In the genomic region with DNA sequence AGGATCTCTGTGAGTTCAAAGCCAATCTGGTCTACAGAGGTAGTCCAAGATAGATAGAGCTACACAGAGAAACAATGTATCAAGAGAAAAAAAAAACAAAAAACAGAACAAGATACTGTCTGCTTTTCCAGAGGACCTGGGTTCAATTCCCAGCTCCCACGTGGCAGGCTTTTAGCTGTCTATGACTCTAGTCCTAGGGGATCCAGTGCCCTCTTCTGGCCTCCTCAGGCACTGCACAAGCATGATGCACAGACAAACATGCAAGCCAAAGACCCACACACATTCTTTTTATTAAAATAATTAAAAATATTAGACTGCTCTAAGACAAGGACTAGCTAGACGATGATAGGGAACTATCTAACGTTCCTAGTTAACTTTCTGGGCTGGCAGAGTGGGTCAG, we compare ENCODE assay signal across 18 mouse cellular contexts. TPM values are rescaled to one million over a fixed set of nuclear protein-coding genes. Genes with fewer than 3 reads are reported as not detected.
DNase-seq lines count a peak whose midpoint lies in the region; ATAC-seq and TF ChIP-seq lines count a peak whose summit lies in the region.
"Had no signal": no experiment of that assay in that cellular context is flagged by ENCODE, and none has a peak within 500 bp of the region (broad histone marks: within the 10 kb centered on the region; RNA-seq: fewer than 3 reads in every experiment).

No protein-coding gene starts in this region.

- ATAC-seq in kidney, postnatal 0 days (replicated peaks; ENCODE audit: low FRiP score, low read depth) = no peak
- ATAC-seq in midbrain, postnatal 0 days (ENCODE audit: low FRiP score) = no peak
- no peak for ATAC-seq in midbrain, embryonic 11.5 days (ENCODE audit: low FRiP score)
- ATAC-seq: forebrain, embryonic 16.5 days; intestine, embryonic 15.5 days; midbrain, embryonic 16.5 days had no signal

- H3K9me3 ChIP-seq in kidney, postnatal 0 days (replicated peaks; ENCODE audit: low read length) = no peaks in the 10 kb centered on the region; the same call in 1 of the 2 replicates
- H3K9me3 ChIP-seq in midbrain, postnatal 0 days (ENCODE audit: low read length) = no peaks in the 10 kb centered on the region
- H3K9me3 ChIP-seq in midbrain, embryonic 11.5 days (ENCODE audit: control insufficient read depth, low read length) = no peaks in the 10 kb centered on the region; the same call in 1 of the 2 replicates
- H3K9me3 ChIP-seq: intestine, embryonic 15.5 days had no signal

- peaks cover 9% of the 10 kb centered on the region for H3K4me1 ChIP-seq in kidney, postnatal 0 days (replicated peaks; ENCODE audit: insufficient read depth, low read length)
- H3K4me1 ChIP-seq in midbrain, postnatal 0 days (ENCODE audit: insufficient read depth, low read length) = peaks cover 6% of the 10 kb centered on the region; the same call in 1 of the 2 replicates
- H3K4me1 ChIP-seq in midbrain, embryonic 11.5 days (ENCODE audit: control insufficient read depth, insufficient read depth, low read length) = peaks cover 15% of the 10 kb centered on the region

- DNase-seq in kidney, postnatal 0 days (ENCODE audit: low spot score) = no peak
- no peak for DNase-seq in kidney, adult 18-20 months
- DNase-seq in midbrain, postnatal 0 days (ENCODE audit: low spot score) = no peak
- no peak for DNase-seq in midbrain, embryonic 11.5 days (ENCODE audit: low spot score, missing footprints)
- DNase-seq in ES-CJ7 (ENCODE audit: low read depth, low spot score) = peak; percentile 33
- DNase-seq in ZHBTc4 (ENCODE audit: low read depth, low spot score) = peak; percentile 56
- no peak for DNase-seq in natural killer cell, adult 2 months (ENCODE audit: low spot score in 2 of 2)
- no peak for DNase-seq in heart, postnatal 4 days
- DNase-seq: adrenal gland, postnatal 25 days; cerebellum, adult 8-10 months; gastrocnemius, postnatal 10 days; kidney, postnatal 14 days had no signal

- no peak overlapping the region for H3K9ac ChIP-seq in kidney, postnatal 0 days (ENCODE audit: low read depth, low read length)
- no peak overlapping the region for H3K9ac ChIP-seq in midbrain, postnatal 0 days (replicated peaks; ENCODE audit: low read length, poor library complexity, severe bottlenecking)
- H3K9ac ChIP-seq in midbrain, embryonic 11.5 days (ENCODE audit: low read length) = no peak overlapping the region
- H3K9ac ChIP-seq: hindbrain, embryonic 12.5 days; intestine, embryonic 15.5 days had no signal

- no peaks in the 10 kb centered on the region for H3K27me3 ChIP-seq in kidney, postnatal 0 days (ENCODE audit: insufficient read depth, low read length)
- H3K27me3 ChIP-seq in midbrain, postnatal 0 days (ENCODE audit: insufficient read depth, low read length) = no peaks in the 10 kb centered on the region
- H3K27me3 ChIP-seq in midbrain, embryonic 11.5 days (ENCODE audit: control insufficient read depth, insufficient read depth, low read length) = no peaks in the 10 kb centered on the region
- H3K27me3 ChIP-seq: hindbrain, embryonic 12.5 days; intestine, embryonic 15.5 days; megakaryocyte, embryonic 14.5 days had no signal

- 92% methylated on average over 3 of the region's 3 CpGs for WGBS in kidney, postnatal 0 days
- 92% methylated on average over 3 of the region's 3 CpGs for WGBS in midbrain, postnatal 0 days
- 95% methylated on average over 3 of the region's 3 CpGs for WGBS in midbrain, embryonic 11.5 days

- H3K4me3 ChIP-seq in kidney, postnatal 0 days (replicated peaks; ENCODE audit: low read depth, low read length) = no peak overlapping the region
- no peak overlapping the region for H3K4me3 ChIP-seq in midbrain, postnatal 0 days (ENCODE audit: low read depth, low read length)
- no peak overlapping the region for H3K4me3 ChIP-seq in midbrain, embryonic 11.5 days (ENCODE audit: low read depth, low read length)
- H3K4me3 ChIP-seq: erythroblast, embryonic 14.5 days; hindbrain, embryonic 12.5 days; intestine, embryonic 15.5 days; megakaryocyte, embryonic 14.5 days had no signal

- H3K36me3 ChIP-seq in kidney, postnatal 0 days (ENCODE audit: insufficient read depth, low read length) = no peaks in the 10 kb centered on the region
- H3K36me3 ChIP-seq in midbrain, postnatal 0 days (ENCODE audit: insufficient read depth, low read length) = no peaks in the 10 kb centered on the region
- H3K36me3 ChIP-seq in midbrain, embryonic 11.5 days (ENCODE audit: control insufficient read depth, insufficient read depth, low read length) = no peaks in the 10 kb centered on the region
- H3K36me3 ChIP-seq: hindbrain, embryonic 12.5 days; intestine, embryonic 15.5 days had no signal

- no peak overlapping the region for H3K27ac ChIP-seq in kidney, postnatal 0 days
- no peak overlapping the region for H3K27ac ChIP-seq in midbrain, postnatal 0 days (ENCODE audit: low read depth, low read length)
- no peak overlapping the region for H3K27ac ChIP-seq in midbrain, embryonic 11.5 days (ENCODE audit: low read depth, low read length)
- H3K27ac ChIP-seq: hindbrain, embryonic 12.5 days; intestine, embryonic 15.5 days had no signal

- peak; percentile 34 for TF ChIP-seq CTCF in kidney, postnatal 0 days (IDR thresholded peaks at IDR 0.05; ENCODE audit: low read depth)
- TF ChIP-seq CTCF in midbrain, postnatal 0 days (IDR thresholded peaks at IDR 0.05) = peak; percentile 31; the same call in 1 of the 2 replicates

- H3K4me2 ChIP-seq in kidney, postnatal 0 days (ENCODE audit: low read length) = no peak overlapping the region
- no peak overlapping the region for H3K4me2 ChIP-seq in midbrain, postnatal 0 days (ENCODE audit: low read depth, low read length, poor library complexity, severe bottlenecking)
- H3K4me2 ChIP-seq in midbrain, embryonic 11.5 days = no peak overlapping the region
- H3K4me2 ChIP-seq: hindbrain, embryonic 12.5 days; intestine, embryonic 15.5 days had no signal

RNA-seq across cellular contexts. Expression of a gene that starts 42.9 kb away (rescaled TPM):
- polyA plus RNA-seq in kidney, postnatal 0 days (2015; fragmentation: Nextera tagmentation; extraction: Ambion mirVana) = 2.8 TPM in 2 replicates
- 10.1 and 10.8 TPM in 2 replicates for total RNA-seq in midbrain, postnatal 0 days (2014; rRNA removed)
- polyA plus RNA-seq in midbrain, postnatal 0 days (2015; fragmentation: Nextera tagmentation; extraction: Ambion mirVana) = 2.0 and 3.0 TPM in 2 replicates
- 7.7 and 8.3 TPM in 2 replicates for polyA plus RNA-seq in midbrain, embryonic 11.5 days (2014; fragmentation: Nextera tagmentation; extraction: Ambion mirVana)
- total RNA-seq in heart, postnatal 4 days (2021) = 10 to 100 TPM; 13.8 to 15.2 TPM

Comparison
In these comparisons a context has a peak if more than half of its experiments do, and no peak if none do; other contexts are left out.
1. DNase-seq: peak in ES-CJ7 (single experiment) and ZHBTc4 (single experiment); none in kidney, postnatal 0 days (single experiment), kidney, adult 18-20 months (single experiment), midbrain, postnatal 0 days (single experiment), midbrain, embryonic 11.5 days (single experiment), natural killer cell, adult 2 months (0 of 2) and heart, postnatal 4 days (single experiment).